Mouse (Mus musculus) kidney, embryonic 16.5 days (tissue): ENCODE results near the gene Prrt2. TPM values are rescaled to one million over a fixed set of nuclear protein-coding genes. Genes with fewer than 3 reads are reported as not detected.
A peak's percentile ranks its signal among the peaks of the same experiment; 100 is the strongest.

Experiments used
- ATAC-seq: fragments of 200-750 bp; cut with Nextera tagmentation; 2 replicates; pipeline ENCODE4 v1.8.0; 2017; ENCODE audit warnings: moderate TSS enrichment; ENCODE audit not compliant: low FRiP score, low TSS enrichment
- H3K27ac ChIP-seq: fragments of 300-500 bp; sonication (generic); 2 replicates; pipeline ENCODE4 v1.5.1; 2014; ENCODE audit warnings: low read length
- H3K27me3 ChIP-seq: fragments of 300-500 bp; sonication (generic); 2 replicates; pipeline ENCODE4 v1.6.1; 2014; ENCODE audit warnings: low read length, control low read depth, mixed read lengths; ENCODE audit not compliant: insufficient read depth
- H3K36me3 ChIP-seq: fragments of 300-500 bp; sonication (generic); 2 replicates; pipeline ENCODE4 v1.6.1; 2014; ENCODE audit warnings: low read length, control low read depth, mixed read lengths; ENCODE audit not compliant: insufficient read depth
- H3K4me1 ChIP-seq: fragments of 300-500 bp; sonication (generic); 2 replicates; pipeline ENCODE4 v1.6.1; 2014; ENCODE audit warnings: low read length, control low read depth, mixed read lengths; ENCODE audit not compliant: insufficient read depth
- H3K4me2 ChIP-seq: fragments of 300-500 bp; sonication (generic); replicated peaks from 2 replicates; pipeline ENCODE4 v1.6.1; 2014; ENCODE audit warnings: low read depth, low read length
- H3K4me3 ChIP-seq: fragments of 300-500 bp; sonication (generic); 2 replicates; pipeline ENCODE4 v1.5.1; 2014; ENCODE audit warnings: mild to moderate bottlenecking, low read length
- H3K9ac ChIP-seq: fragments of 300-500 bp; sonication (generic); replicated peaks from 2 replicates; pipeline ENCODE4 v1.6.1; 2014; ENCODE audit warnings: low read length
- H3K9me3 ChIP-seq: fragments of 300-500 bp; sonication (generic); 2 replicates; pipeline ENCODE4 v1.6.1; 2016; ENCODE audit warnings: low read length, control low read depth
- WGBS: fragments of 180-500 bp; shearing (Covaris S2); extraction: QIAGEN DNeasy Blood & Tissue Kit; methylation state at CpG from one replicate; pipeline ENCODE4 v1.1.7; 2014; 5-methylcytosine and 5-hydroxymethylcytosine counted together
- polyA plus RNA-seq: library from polyadenylated mRNA; unstranded; fragments of >200 nt; fragmentation: Nextera tagmentation; extraction: Ambion mirVana; gene quantifications from 2 replicates; pipeline ENCODE4 v1.2.1, GENCODE M21; 2015

The Prrt2 gene
- 5.4 and 6.0 TPM in 2 replicates for polyA plus RNA-seq

DNA sequence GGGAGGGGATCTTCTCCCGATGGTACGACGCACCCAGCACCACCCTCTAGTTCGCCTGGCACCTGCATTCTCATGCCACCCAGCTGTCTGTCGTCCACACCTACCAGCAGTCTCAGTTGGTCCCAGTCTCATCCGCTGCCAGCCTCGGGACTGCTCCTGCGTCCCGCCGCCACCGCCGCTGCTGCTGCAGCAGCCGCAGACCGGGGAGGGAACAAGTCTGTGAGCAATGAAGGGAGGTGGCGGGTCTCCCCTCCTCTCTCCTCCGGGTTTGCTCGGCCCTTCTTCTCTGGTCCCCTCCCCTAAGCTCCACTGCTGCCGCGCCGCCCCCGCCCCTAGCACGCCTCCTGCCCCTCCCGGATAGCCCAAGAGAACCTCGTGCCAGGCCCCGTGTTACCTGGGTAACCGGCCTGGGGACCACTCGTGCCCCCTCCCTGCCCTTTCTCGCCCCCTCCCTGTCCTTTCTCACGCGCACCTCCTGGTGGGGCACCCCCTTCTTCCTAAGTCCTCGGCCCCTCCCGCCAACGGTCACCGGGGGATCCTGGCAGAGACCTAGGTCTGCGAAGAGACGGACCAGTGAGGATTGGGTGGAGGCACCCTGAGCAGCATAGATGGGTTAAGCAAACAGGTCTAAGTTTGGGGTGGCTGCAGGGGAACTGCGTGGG lies at the start of gene Prrt2, which contains the start of gene Gm42742:
Gene Prrt2 (minus strand): TSS at position 311 of the 662 bp plus-strand sequence.
Gene Gm42742 (minus strand): TSS at position 197 of the 662 bp plus-strand sequence.
- Histone ChIP-seq H3K9ac (peak within 1 kb of the TSS; percentile 64), H3K4me1 (peaks cover 72% of the 10 kb centered on the region), H3K4me3 (peak within 1 kb of the TSS; percentile 48), H3K36me3 (peaks cover 29% of the 10 kb centered on the region), H3K9me3 (no peaks in the 10 kb centered on the region), H3K27ac (peak within 1 kb of the TSS; percentile 58), H3K4me2 (peak within 1 kb of the TSS; percentile 63), H3K27me3 (no peaks in the 10 kb centered on the region)
- WGBS = 1% methylated on average over 30 of the region's 37 CpGs
- peak; percentile 12; the same call in 1 of the 2 replicates for ATAC-seq

DNA sequence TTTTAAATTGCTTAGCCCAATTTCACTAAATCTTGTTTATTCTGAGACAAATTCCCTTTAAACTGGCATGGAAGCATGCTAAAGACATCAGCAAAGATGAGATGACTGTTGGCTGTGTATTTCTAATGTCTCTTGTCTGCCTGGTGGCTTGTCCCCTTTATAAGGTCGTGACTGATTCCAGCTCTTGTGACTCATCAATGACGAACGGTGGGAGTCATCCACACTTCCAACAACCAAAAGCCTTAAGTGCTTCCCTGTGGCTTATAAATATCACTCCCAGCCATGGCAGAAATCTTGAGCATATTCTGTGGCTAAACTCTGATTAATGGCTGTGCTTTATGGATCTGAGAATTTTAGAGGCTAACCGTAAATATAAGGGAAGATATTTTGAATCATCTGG lies 45.3 kb upstream of the Prrt2 start:
- H3K36me3 ChIP-seq = no peaks in the 10 kb centered on the region
- peaks cover 8% of the 10 kb centered on the region; the same call in 1 of the 2 replicates for H3K4me1 ChIP-seq
- ATAC-seq = no peak
- no peak overlapping the region for H3K4me3 ChIP-seq
- no peak overlapping the region for H3K27ac ChIP-seq
- H3K4me2 ChIP-seq = no peak overlapping the region
- H3K9me3 ChIP-seq = no peaks in the 10 kb centered on the region
- 71% methylated on average over 4 of the region's 4 CpGs for WGBS
- H3K9ac ChIP-seq = no peak overlapping the region
- H3K27me3 ChIP-seq = no peaks in the 10 kb centered on the region

DNA sequence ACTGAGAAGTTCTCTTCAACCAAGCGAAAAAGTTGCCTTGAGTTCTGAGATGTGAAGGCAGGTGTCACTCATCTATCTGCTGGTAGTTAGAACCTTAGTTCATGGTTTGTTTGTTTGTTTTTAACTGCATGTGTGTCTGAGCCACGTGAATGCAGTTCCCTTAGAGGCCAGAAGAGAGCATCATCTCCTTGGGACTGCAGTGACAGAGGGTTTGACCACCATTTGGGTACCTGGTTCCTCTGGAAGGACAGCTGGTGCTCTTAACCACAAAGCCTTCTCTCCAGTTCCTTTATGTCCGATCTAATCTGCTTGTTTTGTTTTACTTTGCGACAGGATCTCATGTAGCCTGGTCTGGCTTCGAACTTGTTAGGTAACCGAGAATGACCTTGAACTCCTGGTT lies 44.5 kb upstream of the Prrt2 start:
- Histone ChIP-seq H3K4me3 (no peak overlapping the region), H3K27me3 (no peaks in the 10 kb centered on the region), H3K4me1 (peaks cover 8% of the 10 kb centered on the region; the same call in 1 of the 2 replicates), H3K9me3 (no peaks in the 10 kb centered on the region), H3K4me2 (no peak overlapping the region), H3K36me3 (no peaks in the 10 kb centered on the region), H3K9ac (no peak overlapping the region), H3K27ac (no peak overlapping the region)
- no peak for ATAC-seq
- 85% methylated on average over 6 of the region's 6 CpGs for WGBS

DNA sequence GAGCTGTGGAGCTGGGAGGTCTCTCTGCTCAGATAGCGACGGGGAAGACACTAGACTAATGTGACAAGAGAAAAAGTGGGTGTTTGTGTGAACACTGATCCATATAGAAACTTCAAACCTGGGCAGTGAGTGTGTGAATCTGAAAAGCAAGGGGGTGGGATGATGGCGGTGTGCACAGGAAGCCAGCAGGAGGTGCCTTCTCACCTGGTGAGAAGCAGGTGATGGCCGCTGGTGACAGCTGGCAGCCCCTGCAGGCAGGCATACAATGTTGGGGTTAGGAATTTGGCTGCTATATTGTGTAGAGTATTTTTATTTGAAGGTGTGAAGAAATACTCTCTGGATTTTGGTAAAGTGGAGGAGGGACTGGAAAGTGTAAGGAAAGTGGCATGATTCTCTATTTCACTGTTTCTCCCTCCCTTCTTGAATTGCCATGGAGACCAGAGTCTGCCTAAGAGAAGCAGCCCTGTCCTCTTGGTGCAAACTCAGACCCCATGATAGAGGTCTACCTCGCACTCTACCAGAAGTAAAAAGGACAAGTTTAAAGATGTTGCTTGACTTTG lies 34.1 kb upstream of the Prrt2 start:
- H3K9ac ChIP-seq = no peak overlapping the region
- 73% methylated on average over 5 of the region's 5 CpGs for WGBS

DNA sequence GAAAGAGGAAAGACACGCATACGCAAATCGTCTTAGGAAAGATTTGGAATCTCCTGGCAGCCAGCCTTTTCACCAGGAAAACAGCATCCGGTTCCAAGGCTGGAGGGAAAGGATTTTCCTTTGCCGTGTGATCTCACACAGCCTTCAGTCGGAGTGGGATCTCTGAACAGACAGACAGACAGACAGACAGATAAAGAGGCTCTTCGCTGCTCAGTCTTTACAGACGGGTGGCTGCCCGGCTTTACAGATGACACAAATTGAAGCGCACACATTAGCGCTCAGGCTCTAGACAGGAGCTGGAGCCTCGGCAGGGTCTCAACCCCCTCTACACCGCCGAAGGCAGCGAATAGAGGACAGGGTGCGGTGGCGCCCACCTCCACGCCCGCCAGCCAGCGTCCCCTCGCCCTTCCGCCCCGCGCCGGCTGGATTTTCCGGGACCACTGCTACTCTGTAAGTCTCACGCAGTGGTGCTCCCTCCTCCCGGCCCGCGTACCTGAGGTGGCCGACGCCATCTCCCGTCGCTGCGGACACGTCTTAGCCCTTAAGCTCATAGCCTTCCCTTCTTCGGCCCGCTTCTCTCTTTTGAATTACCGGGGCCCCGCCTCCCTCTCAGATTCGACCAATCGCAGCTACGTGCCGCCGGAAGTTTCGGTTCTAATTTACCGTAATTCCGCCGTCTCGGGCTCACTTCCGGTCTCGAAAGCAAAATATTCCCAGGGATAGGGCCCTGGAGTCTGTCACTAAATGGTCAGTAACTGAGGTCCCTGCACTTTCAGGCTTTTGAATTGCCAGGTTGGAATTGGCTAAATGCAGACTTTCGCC lies 21.1 kb upstream of the Prrt2 start, which contains the start of gene Kif22:
Gene Kif22 (minus strand): TSS at position 621 of the 822 bp plus-strand sequence.
- Histone ChIP-seq H3K9me3 (no peaks in the 10 kb centered on the region), H3K27ac (peak within 1 kb of the TSS; percentile 80), H3K9ac (peak within 1 kb of the TSS; percentile 89), H3K4me3 (peak within 1 kb of the TSS; percentile 91), H3K36me3 (peaks cover 14% of the 10 kb centered on the region), H3K4me1 (peaks cover 19% of the 10 kb centered on the region), H3K27me3 (no peaks in the 10 kb centered on the region), H3K4me2 (peak within 1 kb of the TSS; percentile 78)
- peak; percentile 91 for ATAC-seq
- WGBS = under 1% methylated on average over 53 of the region's 53 CpGs

More for the DNA sequence above, 34.1 kb upstream of the Prrt2 start:
- Histone ChIP-seq H3K4me1 (no peaks in the 10 kb centered on the region), H3K36me3 (no peaks in the 10 kb centered on the region), H3K27ac (no peak overlapping the region), H3K4me3 (no peak overlapping the region), H3K27me3 (no peaks in the 10 kb centered on the region), H3K4me2 (no peak overlapping the region), H3K9me3 (no peaks in the 10 kb centered on the region)
- no peak for ATAC-seq

DNA sequence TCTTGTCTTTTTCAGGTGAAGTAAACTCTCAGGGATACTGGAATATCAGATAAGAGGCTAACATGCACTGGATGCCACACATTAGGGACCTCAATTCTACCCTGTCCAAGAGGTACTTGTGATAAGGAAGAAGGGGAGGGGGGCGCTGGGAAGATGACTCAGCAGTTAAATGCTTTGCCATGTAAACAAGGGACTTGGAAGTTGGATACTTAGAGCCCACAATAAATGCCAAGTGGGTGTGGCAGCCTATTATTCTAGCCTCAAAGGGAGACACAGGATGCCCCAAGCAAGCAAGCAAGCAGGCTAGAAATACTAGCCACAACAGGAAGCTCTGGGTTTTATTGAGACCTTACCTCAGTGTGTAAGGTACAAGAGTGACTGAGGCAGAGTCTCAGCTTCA lies 10.2 kb upstream of the Prrt2 start:
- Histone ChIP-seq H3K4me1 (peaks cover 10% of the 10 kb centered on the region), H3K27ac (no peak overlapping the region), H3K9me3 (no peaks in the 10 kb centered on the region), H3K4me3 (no peak overlapping the region), H3K4me2 (no peak overlapping the region), H3K9ac (no peak overlapping the region), H3K27me3 (no peaks in the 10 kb centered on the region), H3K36me3 (peaks cover 58% of the 10 kb centered on the region)
- WGBS = 84% methylated on average over 1 of the region's 1 CpGs
- no peak for ATAC-seq

DNA sequence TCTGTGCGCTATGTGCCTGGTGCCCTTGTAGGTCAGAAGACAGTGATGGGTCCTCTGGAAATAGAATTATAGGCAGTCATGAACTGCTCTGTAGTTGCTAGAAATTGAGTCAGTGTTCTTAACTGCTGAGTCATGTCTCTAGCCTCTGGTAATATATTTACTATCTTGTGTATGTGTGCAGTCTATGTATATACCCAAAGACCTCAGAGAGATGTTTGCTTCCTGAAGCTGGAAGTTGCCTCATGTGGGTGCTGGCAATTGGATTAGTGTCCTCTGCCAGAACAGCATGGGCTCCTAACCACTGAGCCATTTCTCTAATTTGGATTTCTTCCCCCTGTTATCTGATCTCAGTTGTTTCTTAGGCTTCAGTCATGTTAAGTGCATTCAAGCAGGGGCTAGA lies 9.2 kb upstream of the Prrt2 start:
- H3K4me3 ChIP-seq = no peak overlapping the region
- ATAC-seq = no peak
- H3K4me1 ChIP-seq = peaks cover 10% of the 10 kb centered on the region
- H3K27me3 ChIP-seq = no peaks in the 10 kb centered on the region
- no peaks in the 10 kb centered on the region for H3K9me3 ChIP-seq
- no peak overlapping the region for H3K27ac ChIP-seq
- WGBS = 98% methylated on average over 1 of the region's 1 CpGs
- H3K36me3 ChIP-seq = peaks cover 51% of the 10 kb centered on the region
- no peak overlapping the region for H3K9ac ChIP-seq
- H3K4me2 ChIP-seq = no peak overlapping the region

DNA sequence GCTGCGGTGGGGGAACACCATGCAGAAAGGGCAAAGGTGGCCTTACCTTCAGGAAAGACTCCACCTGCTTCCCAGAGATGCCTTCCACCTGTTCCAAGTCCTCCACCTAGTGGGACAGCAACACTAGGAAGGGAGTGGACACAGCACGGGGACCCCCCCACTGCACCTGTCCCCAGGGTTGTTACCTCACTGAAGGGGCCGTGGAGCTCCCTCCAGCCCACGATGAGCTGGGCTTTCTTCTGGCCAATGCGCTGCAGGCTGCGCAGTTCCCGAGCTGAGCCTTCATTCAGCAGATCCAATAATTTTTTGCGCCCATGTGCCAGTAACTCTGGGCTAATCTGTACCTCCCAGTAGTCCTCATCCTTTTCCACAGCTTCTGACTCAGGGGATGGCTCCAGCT lies 6.9 kb upstream of the Prrt2 start:
- Histone ChIP-seq H3K36me3 (peaks cover 58% of the 10 kb centered on the region), H3K4me3 (peak overlapping the region; percentile 95), H3K4me1 (peaks cover 30% of the 10 kb centered on the region), H3K4me2 (peak overlapping the region; percentile 87), H3K27me3 (no peaks in the 10 kb centered on the region), H3K9me3 (no peaks in the 10 kb centered on the region), H3K27ac (peak overlapping the region; percentile 99), H3K9ac (peak overlapping the region; percentile 97)
- ATAC-seq = no peak; the same call in 1 of the 2 replicates
- WGBS = 58% methylated on average over 8 of the region's 8 CpGs

DNA sequence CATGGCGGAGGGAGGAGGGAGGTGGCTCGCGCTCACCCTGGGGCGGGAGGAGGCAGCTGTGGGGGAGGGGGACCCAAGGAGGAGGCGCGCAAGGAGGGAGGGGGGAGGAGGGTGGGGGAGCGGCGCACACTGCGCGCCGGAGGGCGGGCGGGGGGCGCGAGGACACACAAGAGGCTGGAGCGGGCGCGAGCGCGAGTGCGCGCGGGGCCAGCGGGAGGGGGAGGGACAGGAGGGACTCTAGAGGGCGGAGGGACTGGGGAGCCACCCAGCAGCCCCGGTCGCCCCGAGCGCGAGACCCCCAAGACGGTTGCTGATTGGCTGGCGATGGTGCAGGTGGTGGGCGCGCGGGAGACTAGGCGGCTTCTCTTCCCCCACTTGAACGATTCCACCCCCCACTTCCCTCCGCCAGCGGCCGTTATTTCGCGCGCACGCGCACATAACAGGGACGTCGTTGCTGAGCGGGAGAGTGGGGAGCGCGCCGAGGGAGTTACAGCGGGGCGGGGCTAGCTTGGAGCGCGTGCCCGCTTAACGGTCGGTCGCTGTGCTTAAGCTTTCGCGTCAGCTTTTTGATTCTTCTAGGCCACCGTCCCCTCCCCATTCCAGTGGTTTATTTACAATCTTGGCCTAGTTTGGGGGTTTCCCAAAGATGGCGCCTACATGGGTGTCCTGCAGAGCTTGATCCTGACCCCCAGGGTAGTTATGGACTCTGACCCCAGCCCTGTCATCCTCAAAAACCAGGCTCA lies 6.1 kb upstream of the Prrt2 start, which contains the start of gene Maz:
Gene Maz (minus strand): TSS at position 54 of the 743 bp plus-strand sequence.
- Histone ChIP-seq H3K4me1 (peaks cover 38% of the 10 kb centered on the region), H3K27ac (peak within 1 kb of the TSS; percentile 99), H3K4me3 (peak within 1 kb of the TSS; percentile 95), H3K4me2 (peak within 1 kb of the TSS; percentile 87), H3K36me3 (peaks cover 58% of the 10 kb centered on the region), H3K9ac (peak within 1 kb of the TSS; percentile 97), H3K27me3 (no peaks in the 10 kb centered on the region), H3K9me3 (no peaks in the 10 kb centered on the region)
- peak; percentile 92 for ATAC-seq
- WGBS = under 1% methylated on average over 38 of the region's 63 CpGs
